Mouse (Mus musculus) brain, adult 2 months (tissue): ENCODE measurements around the gene Gm32742.

Experiments
- DNase-seq: peaks from one replicate; pipeline ENCODE4 v3.0.0; 2011; ENCODE audit warnings: low read depth, low spot score

Gm32742 gene

DNA sequence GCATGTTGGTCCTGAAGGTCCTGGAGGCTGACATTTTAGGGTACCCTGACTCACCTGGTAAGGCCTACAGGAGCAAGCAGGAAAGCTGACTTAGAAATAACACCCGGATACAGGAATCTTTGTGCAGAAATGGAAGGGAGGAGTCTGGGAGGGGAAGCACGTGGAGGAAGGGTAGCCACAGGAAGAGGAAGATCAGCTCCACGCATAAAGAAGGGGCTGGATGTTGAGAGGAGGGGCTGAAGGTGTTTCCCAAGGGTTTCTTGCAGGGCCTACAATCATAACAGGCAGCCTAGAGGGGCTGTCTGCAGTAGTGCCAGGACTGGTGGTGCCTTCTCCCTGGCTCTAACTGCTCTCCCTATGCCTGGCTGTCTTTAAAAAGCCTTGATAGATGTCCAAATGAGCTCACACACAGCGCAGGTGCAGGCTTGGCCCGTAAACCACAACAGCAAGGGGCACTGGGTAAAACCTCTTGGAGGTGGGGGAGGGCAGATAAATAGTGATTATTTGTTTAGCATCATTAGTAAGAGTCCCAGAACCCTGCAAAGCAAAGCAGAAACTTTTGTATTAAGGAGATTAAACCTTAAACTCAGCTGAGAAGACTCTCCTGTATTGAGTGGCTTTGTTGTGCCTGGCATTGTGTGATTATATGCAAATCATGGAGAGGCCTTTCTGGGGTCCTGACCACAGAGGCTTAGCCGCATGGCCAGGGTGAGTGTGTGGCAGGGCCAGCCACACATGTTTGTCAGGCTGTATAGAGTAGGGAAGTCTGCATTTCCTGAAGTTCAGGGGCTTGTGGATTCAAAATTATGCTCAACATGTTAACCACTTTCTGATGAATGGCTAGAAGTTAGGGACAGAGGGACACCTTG lies at the start of gene Gm32742:
TSS of gene Gm32742 (minus strand) at position 206 of the 869 bp plus-strand sequence.
- no peak for DNase-seq

GRCm38 (mm10) chr9:51213729-51214237 lies 48.5 kb upstream of the Gm32742 start:
- no peak for DNase-seq

GRCm38 (mm10) chr9:51213023-51213728 lies 47.9 kb upstream of the Gm32742 start, which contains the start of gene Pou2af1:
Gene Pou2af1, plus strand, starts transcription at chr9:51213708.
- no peak for DNase-seq

DNA sequence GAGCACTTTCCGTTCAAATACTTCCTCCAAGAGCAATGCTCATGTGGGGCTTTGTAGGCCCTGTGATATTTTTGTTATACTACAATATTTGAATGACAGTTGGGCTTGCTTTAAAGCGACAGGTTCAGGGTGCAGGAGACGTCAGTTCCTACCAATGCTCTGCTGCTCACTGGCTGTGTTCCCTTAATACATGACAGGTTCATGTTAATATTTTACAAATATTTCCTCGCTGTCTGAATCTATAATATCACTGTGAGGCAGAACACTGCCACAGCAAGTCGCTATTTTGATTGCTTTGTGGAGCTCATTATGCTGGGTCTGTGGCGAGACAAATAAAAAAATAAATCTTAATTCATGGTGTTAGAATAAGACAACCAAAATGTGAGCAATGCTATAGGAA lies 45.9 kb upstream of the Gm32742 start:
- no peak for DNase-seq

DNA sequence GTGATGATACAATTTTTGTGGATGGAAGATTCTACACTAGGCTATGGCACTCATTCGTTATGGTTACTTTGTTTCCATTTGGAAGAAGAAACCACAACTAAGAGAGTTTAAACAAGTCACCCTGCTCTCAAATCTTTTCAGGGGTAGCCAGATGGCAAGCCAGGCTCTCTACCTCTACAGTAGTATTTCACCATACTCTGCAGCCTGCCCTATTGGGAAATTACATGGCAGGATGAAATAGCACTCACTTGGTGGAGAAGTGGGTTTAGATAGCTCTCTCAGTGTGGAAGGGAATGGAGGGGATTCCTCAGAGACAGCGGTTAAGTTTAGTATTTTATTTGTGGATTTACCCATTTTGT lies 43.6 kb upstream of the Gm32742 start:
- no peak for DNase-seq

- DNase-seq, result no peak
Observed at GRCm38 (mm10) chr9:51194790-51195189, 29.5 kb upstream of the Gm32742 start.

GRCm38 (mm10) chr9:51190655-51191054 lies 25.3 kb upstream of the Gm32742 start:
- no peak for DNase-seq

- DNase-seq, result peak; percentile 49
Observed at GRCm38 (mm10) chr9:51185871-51186270, 20.6 kb upstream of the Gm32742 start.

DNA sequence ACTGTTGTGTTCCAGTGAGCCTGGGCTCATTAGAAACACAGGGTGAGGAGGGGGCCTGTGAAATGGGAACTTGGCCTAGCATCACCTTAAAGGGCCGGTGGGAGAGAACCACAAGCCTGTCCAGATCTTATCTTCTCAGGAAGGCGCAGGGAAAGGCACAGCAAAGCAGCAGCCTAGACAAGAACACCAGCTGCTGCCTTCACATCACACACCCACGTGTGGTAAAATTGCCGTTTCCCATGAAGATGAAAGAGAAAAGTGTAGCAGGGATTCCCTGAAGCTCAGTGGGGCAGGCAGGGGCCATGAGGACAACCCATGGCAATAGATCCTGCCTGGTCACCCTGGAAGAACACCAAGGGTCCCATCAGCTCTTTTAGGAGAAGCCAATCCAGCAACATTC lies 20.1 kb upstream of the Gm32742 start:
- peak; percentile 79 for DNase-seq

DNA sequence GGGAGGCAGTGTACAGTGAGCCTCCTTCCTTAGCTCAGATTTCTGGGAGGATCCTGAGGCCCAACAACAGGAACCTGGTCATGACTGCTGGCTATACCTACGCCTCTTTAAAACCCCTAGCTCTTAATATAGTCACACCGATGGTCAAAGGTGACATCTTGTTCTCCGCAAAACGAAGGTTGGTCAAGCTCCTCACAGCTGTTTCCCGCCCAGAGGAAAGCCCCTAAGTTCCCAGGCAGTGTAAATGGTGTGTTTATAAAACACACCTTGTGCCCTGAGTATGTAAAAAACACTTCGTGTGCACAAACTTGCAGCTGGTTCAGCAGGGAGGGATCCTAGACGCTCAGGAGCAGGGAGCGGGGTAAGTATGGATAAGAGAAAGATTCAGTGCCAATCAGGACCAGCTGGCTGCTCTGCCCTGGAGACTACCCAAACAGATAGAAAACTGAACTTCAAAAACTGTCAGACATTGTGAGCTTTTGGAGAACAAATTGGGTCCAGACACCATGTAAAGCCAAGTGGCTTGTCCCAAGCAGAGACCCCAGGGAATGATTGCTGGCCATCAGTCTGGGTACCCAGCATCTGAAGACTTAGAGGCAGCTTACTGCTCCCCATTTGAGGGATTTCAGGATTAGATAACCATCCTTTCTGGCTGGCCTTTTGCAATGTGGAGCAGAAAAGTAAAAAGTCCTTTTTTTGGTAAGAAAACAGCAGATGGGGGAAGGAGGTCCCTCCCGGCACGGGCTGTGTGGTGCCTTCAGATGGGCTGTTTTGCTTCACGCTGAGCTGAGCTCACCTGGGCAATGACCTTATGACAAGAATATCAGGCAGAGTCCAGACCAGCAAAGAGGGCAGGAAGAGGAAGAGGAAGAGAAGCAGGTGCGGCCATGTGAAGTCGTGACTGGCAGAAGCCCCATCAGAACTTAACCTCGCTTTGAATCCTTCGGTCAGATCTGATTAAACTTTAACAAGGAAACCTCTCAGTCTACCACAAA lies 17.7 kb upstream of the Gm32742 start:
- no peak for DNase-seq

DNA sequence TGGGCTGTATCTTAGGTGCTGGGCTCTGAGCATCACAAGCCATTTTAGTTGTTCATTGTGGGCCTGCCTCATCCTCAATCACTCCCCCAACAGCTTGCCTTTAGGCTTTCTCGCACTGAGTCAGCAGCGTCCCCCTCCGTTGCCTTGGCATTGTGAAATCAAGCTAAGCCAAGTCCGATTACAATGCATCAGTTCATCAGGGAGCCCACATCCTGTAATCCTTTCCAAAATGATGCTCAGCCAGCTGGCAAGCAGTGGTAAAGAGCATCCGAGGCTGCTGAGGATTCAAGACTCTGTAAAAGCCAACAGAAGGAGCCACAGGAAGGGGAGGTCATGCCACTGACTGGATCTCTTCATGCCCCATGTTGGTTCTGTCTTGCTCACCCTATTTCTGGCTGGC lies 15.3 kb upstream of the Gm32742 start:
- peak; percentile 96 for DNase-seq

DNA sequence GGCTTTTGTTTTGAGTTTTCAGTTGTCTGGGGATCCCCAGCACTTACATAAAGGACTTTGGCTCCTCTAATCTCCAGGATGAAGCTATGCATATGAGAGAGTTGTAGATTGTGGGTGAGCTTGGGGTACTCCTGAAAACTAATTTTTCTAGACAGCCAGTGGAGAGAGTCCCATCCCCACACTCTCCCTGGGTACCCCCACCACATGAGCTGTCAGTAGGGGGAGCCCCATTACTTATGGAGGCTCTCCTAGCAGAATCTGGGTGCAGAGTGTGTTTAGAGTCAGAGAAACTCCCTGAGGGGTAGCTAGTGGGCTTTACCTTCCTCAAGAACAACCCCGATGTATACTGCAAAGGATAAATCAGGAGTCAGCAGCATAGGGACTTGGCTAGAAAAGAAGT lies 13.0 kb upstream of the Gm32742 start:
- peak; percentile 8 for DNase-seq

- DNase-seq, result no peak
Observed at GRCm38 (mm10) chr9:51175722-51176121, 10.4 kb upstream of the Gm32742 start.

DNA sequence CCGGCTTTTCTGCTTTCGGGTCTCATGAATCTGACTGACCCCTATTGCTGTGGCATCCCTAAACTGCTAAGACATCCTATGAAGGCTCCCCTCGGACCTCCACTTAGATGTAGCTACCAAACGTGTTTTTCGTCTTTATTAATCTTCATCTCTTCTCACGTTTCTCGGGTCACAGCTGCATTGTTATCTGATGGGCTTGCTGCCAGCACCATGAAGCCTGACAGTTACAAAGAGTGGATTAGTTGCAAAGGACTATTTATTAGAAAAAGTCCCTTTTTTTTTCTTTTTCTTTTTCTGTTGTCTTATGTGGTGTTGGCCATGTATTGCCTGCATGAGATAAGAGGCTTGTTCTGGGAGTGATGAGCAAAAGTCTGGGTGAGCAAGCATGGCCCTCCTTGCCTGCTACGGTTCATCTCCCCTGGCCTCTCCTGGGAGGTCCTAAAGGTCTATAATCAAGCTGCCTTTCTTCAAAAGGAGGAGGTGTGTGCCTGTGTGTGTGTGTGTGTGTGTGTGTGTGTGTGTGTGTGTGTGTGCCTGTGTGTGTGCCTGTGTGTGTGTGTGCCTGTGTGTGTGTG lies 9.7 kb upstream of the Gm32742 start:
- no peak for DNase-seq

DNA sequence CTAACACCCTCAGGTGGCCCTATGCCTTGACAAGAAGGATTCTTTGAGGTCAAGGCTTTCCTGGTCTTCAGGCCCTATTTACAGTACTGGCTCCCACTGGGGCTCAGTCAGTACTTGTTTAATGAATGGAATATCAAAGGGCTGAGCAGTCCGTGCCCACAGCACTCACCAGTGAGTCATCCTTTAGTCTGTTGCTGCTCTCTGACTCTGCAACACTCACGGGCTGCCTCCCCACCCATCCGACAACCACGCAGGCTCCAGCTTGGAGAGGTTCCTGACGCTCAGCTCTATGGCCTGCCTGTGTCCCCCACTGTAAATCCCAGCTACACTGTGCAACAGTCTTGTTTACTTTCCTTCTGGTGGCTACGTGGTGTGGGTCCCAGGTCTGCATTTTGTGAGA lies 5.0 kb upstream of the Gm32742 start:
- DNase-seq, result peak; percentile 44

GRCm38 (mm10) chr9:51169133-51169532 lies 3.8 kb upstream of the Gm32742 start:
- no peak for DNase-seq

GRCm38 (mm10) chr9:51168698-51169097 lies 3.4 kb upstream of the Gm32742 start:
- no peak for DNase-seq

- DNase-seq, result peak; percentile 5
Observed at GRCm38 (mm10) chr9:51167954-51168353, 2.6 kb upstream of the Gm32742 start.

GRCm38 (mm10) chr9:51163989-51164388 lies 1.3 kb downstream of the Gm32742 start:
- no peak for DNase-seq

DNA sequence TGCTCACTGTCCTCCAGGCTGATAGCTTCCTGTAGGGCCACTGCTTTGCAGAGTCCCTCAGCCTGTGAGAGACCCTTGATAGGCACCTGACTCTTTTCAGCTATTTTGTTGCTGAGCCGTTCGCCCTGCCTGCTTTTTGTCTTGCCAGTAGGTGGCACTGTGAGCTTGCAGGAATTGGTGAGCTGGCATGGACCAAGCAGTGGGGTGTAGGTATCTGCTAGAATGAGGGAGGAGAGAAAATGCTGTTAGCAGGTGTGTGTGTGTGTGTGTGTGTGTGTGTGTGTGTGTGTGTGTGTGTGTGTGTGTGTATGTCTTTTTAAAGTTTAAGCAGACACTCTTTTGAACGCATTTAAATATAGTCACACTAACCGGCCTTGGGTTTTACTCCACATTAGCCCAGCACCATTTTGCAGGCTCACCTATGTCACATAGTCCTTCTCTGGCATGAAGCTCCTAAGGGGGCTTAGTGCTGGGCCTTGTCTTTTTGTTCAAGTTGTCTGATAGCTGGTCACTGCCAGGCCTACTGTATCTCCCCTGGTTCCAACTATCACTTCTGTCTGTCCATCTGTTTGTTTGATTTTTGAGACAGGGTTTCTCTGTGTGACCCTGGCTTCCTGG lies 3.4 kb downstream of the Gm32742 start:
- peak; percentile 88 for DNase-seq
